Mouse (Mus musculus): ENCODE data around the gene Kdm8. TPM values are rescaled to one million over a fixed set of nuclear protein-coding genes. Genes with fewer than 3 reads are reported as not detected.

Kdm8 gene
- 5.2 TPM in 2 replicates for polyA plus RNA-seq (2014; fragmentation: Nextera tagmentation; extraction: Ambion mirVana)

GRCm38 (mm10) chr7:125444464-125445401, at the start of gene Kdm8:
Kdm8 (plus strand) TSS chr7:125444676.
- Histone ChIP-seq H3K9me3 (replicated peaks; ENCODE audit: control insufficient read depth, low read length) (no peaks in the 10 kb centered on the region), H3K27me3 (replicated peaks; ENCODE audit: control insufficient read depth, insufficient read depth, low read length) (no peaks in the 10 kb centered on the region), H3K4me1 (ENCODE audit: control insufficient read depth, insufficient read depth, low read length) (peaks cover 10% of the 10 kb centered on the region), H3K4me3 (ENCODE audit: low read depth, low read length) (peak within 1 kb of the TSS; percentile 48), H3K27ac (ENCODE audit: low read depth, low read length) (peak within 1 kb of the TSS; percentile 91), H3K4me2 (ENCODE audit: low read length) (peak within 1 kb of the TSS; percentile 89), H3K9ac (ENCODE audit: low read length) (peak within 1 kb of the TSS; percentile 73), H3K36me3 (ENCODE audit: control insufficient read depth, insufficient read depth, low read length) (no peaks in the 10 kb centered on the region)
- WGBS = 4% methylated on average over 61 of the region's 61 CpGs
- DNase-seq (ENCODE audit: low spot score) (peak; percentile 98), ATAC-seq (peak; percentile 98)

- Histone ChIP-seq H3K4me2 (ENCODE audit: low read length) (no peak overlapping the region), H3K9ac (ENCODE audit: low read length) (no peak overlapping the region), H3K27me3 (replicated peaks; ENCODE audit: control insufficient read depth, insufficient read depth, low read length) (no peaks in the 10 kb centered on the region), H3K27ac (ENCODE audit: low read depth, low read length) (no peak overlapping the region), H3K9me3 (replicated peaks; ENCODE audit: control insufficient read depth, low read length) (no peaks in the 10 kb centered on the region), H3K4me3 (ENCODE audit: low read depth, low read length) (no peak overlapping the region), H3K36me3 (ENCODE audit: control insufficient read depth, insufficient read depth, low read length) (no peaks in the 10 kb centered on the region), H3K4me1 (ENCODE audit: control insufficient read depth, insufficient read depth, low read length) (peaks cover 2% of the 10 kb centered on the region; the same call in 1 of the 2 replicates)
- peak; percentile 31 for DNase-seq (ENCODE audit: low spot score)
- ATAC-seq = no peak
- 76% methylated on average over 8 of the region's 8 CpGs for WGBS
Measured at GRCm38 (mm10) chr7:125398116-125398515, 46.4 kb upstream of the Kdm8 start.

GRCm38 (mm10) chr7:125398687-125399086, 45.8 kb upstream of the Kdm8 start:
- H3K9ac ChIP-seq (ENCODE audit: low read length) = no peak overlapping the region
- WGBS = 61% methylated on average over 6 of the region's 6 CpGs
- H3K27ac ChIP-seq (ENCODE audit: low read depth, low read length) = no peak overlapping the region
- no peaks in the 10 kb centered on the region for H3K36me3 ChIP-seq (ENCODE audit: control insufficient read depth, insufficient read depth, low read length)
- no peak overlapping the region for H3K4me3 ChIP-seq (ENCODE audit: low read depth, low read length)
- no peak overlapping the region for H3K4me2 ChIP-seq (ENCODE audit: low read length)
- H3K4me1 ChIP-seq (ENCODE audit: control insufficient read depth, insufficient read depth, low read length) = peaks cover 2% of the 10 kb centered on the region; the same call in 1 of the 2 replicates
- no peaks in the 10 kb centered on the region for H3K9me3 ChIP-seq (replicated peaks; ENCODE audit: control insufficient read depth, low read length)
- DNase-seq (ENCODE audit: low spot score) (no peak), ATAC-seq (no peak)
- H3K27me3 ChIP-seq (replicated peaks; ENCODE audit: control insufficient read depth, insufficient read depth, low read length) = no peaks in the 10 kb centered on the region

GRCm38 (mm10) chr7:125407136-125407535, 37.3 kb upstream of the Kdm8 start:
- DNase-seq (ENCODE audit: low spot score) = no peak
- Histone ChIP-seq H3K36me3 (ENCODE audit: control insufficient read depth, insufficient read depth, low read length) (no peaks in the 10 kb centered on the region), H3K4me1 (ENCODE audit: control insufficient read depth, insufficient read depth, low read length) (no peaks in the 10 kb centered on the region), H3K27me3 (replicated peaks; ENCODE audit: control insufficient read depth, insufficient read depth, low read length) (no peaks in the 10 kb centered on the region), H3K4me2 (ENCODE audit: low read length) (no peak overlapping the region), H3K9ac (ENCODE audit: low read length) (no peak overlapping the region), H3K27ac (ENCODE audit: low read depth, low read length) (no peak overlapping the region), H3K9me3 (replicated peaks; ENCODE audit: control insufficient read depth, low read length) (no peaks in the 10 kb centered on the region), H3K4me3 (ENCODE audit: low read depth, low read length) (no peak overlapping the region)
- ATAC-seq = no peak
- WGBS = 83% methylated on average over 6 of the region's 6 CpGs

- DNase-seq (ENCODE audit: low spot score) (no peak), ATAC-seq (no peak)
- no peaks in the 10 kb centered on the region for H3K36me3 ChIP-seq (ENCODE audit: control insufficient read depth, insufficient read depth, low read length)
- no peak overlapping the region for H3K27ac ChIP-seq (ENCODE audit: low read depth, low read length)
- H3K4me2 ChIP-seq (ENCODE audit: low read length) = no peak overlapping the region
- no peaks in the 10 kb centered on the region for H3K9me3 ChIP-seq (replicated peaks; ENCODE audit: control insufficient read depth, low read length)
- 94% methylated on average over 1 of the region's 1 CpGs for WGBS
- no peak overlapping the region for H3K4me3 ChIP-seq (ENCODE audit: low read depth, low read length)
- 0 out of 2 replicates have a peak, but pooled peaks cover 3% of the 10 kb centered on the region for H3K27me3 ChIP-seq (replicated peaks; ENCODE audit: control insufficient read depth, insufficient read depth, low read length)
- H3K9ac ChIP-seq (ENCODE audit: low read length) = no peak overlapping the region
- no peaks in the 10 kb centered on the region for H3K4me1 ChIP-seq (ENCODE audit: control insufficient read depth, insufficient read depth, low read length)
Measured at GRCm38 (mm10) chr7:125415087-125415486, 29.4 kb upstream of the Kdm8 start.

GRCm38 (mm10) chr7:125415776-125416175, 28.7 kb upstream of the Kdm8 start:
- H3K9ac ChIP-seq (ENCODE audit: low read length) = no peak overlapping the region
- H3K36me3 ChIP-seq (ENCODE audit: control insufficient read depth, insufficient read depth, low read length) = no peaks in the 10 kb centered on the region
- 91% methylated on average over 4 of the region's 4 CpGs for WGBS
- H3K4me2 ChIP-seq (ENCODE audit: low read length) = no peak overlapping the region
- ATAC-seq (no peak), DNase-seq (ENCODE audit: low spot score) (no peak)
- no peak overlapping the region for H3K27ac ChIP-seq (ENCODE audit: low read depth, low read length)
- H3K27me3 ChIP-seq (replicated peaks; ENCODE audit: control insufficient read depth, insufficient read depth, low read length) = 0 out of 2 replicates have a peak, but pooled peaks cover 3% of the 10 kb centered on the region
- H3K4me3 ChIP-seq (ENCODE audit: low read depth, low read length) = no peak overlapping the region
- no peaks in the 10 kb centered on the region for H3K4me1 ChIP-seq (ENCODE audit: control insufficient read depth, insufficient read depth, low read length)
- H3K9me3 ChIP-seq (replicated peaks; ENCODE audit: control insufficient read depth, low read length) = no peaks in the 10 kb centered on the region

GRCm38 (mm10) chr7:125416762-125417161, 27.7 kb upstream of the Kdm8 start:
- WGBS = 77% methylated on average over 5 of the region's 5 CpGs
- H3K36me3 ChIP-seq (ENCODE audit: control insufficient read depth, insufficient read depth, low read length) = no peaks in the 10 kb centered on the region
- H3K27me3 ChIP-seq (replicated peaks; ENCODE audit: control insufficient read depth, insufficient read depth, low read length) = 0 out of 2 replicates have a peak, but pooled peaks cover 3% of the 10 kb centered on the region
- H3K4me3 ChIP-seq (ENCODE audit: low read depth, low read length) = no peak overlapping the region
- DNase-seq (ENCODE audit: low spot score) = no peak
- no peak overlapping the region for H3K9ac ChIP-seq (ENCODE audit: low read length)
- no peak for ATAC-seq
- H3K4me1 ChIP-seq (ENCODE audit: control insufficient read depth, insufficient read depth, low read length) = no peaks in the 10 kb centered on the region
- no peak overlapping the region for H3K4me2 ChIP-seq (ENCODE audit: low read length)
- no peaks in the 10 kb centered on the region for H3K9me3 ChIP-seq (replicated peaks; ENCODE audit: control insufficient read depth, low read length)
- H3K27ac ChIP-seq (ENCODE audit: low read depth, low read length) = no peak overlapping the region

GRCm38 (mm10) chr7:125418413-125418812, 26.1 kb upstream of the Kdm8 start:
- no peaks in the 10 kb centered on the region for H3K9me3 ChIP-seq (replicated peaks; ENCODE audit: control insufficient read depth, low read length)
- no peak overlapping the region for H3K9ac ChIP-seq (ENCODE audit: low read length)
- WGBS = 28% methylated on average over 3 of the region's 3 CpGs
- H3K4me2 ChIP-seq (ENCODE audit: low read length) = no peak overlapping the region
- DNase-seq (ENCODE audit: low spot score) = no peak
- no peak for ATAC-seq
- H3K36me3 ChIP-seq (ENCODE audit: control insufficient read depth, insufficient read depth, low read length) = no peaks in the 10 kb centered on the region
- H3K4me1 ChIP-seq (ENCODE audit: control insufficient read depth, insufficient read depth, low read length) = no peaks in the 10 kb centered on the region
- H3K27me3 ChIP-seq (replicated peaks; ENCODE audit: control insufficient read depth, insufficient read depth, low read length) = 0 out of 2 replicates have a peak, but pooled peaks cover 3% of the 10 kb centered on the region
- H3K27ac ChIP-seq (ENCODE audit: low read depth, low read length) = no peak overlapping the region
- H3K4me3 ChIP-seq (ENCODE audit: low read depth, low read length) = no peak overlapping the region

GRCm38 (mm10) chr7:125420190-125420589, 24.3 kb upstream of the Kdm8 start:
- no peak for DNase-seq (ENCODE audit: low spot score)
- Histone ChIP-seq H3K4me1 (ENCODE audit: control insufficient read depth, insufficient read depth, low read length) (no peaks in the 10 kb centered on the region), H3K4me3 (ENCODE audit: low read depth, low read length) (no peak overlapping the region), H3K9ac (ENCODE audit: low read length) (no peak overlapping the region), H3K27ac (ENCODE audit: low read depth, low read length) (no peak overlapping the region), H3K9me3 (replicated peaks; ENCODE audit: control insufficient read depth, low read length) (no peaks in the 10 kb centered on the region), H3K27me3 (replicated peaks; ENCODE audit: control insufficient read depth, insufficient read depth, low read length) (0 out of 2 replicates have a peak, but pooled peaks cover 3% of the 10 kb centered on the region), H3K4me2 (ENCODE audit: low read length) (no peak overlapping the region), H3K36me3 (ENCODE audit: control insufficient read depth, insufficient read depth, low read length) (no peaks in the 10 kb centered on the region)
- 62% methylated on average over 2 of the region's 2 CpGs for WGBS
- no peak for ATAC-seq
